Mouse (Mus musculus) stomach, postnatal 0 days (tissue): Measurements from ENCODE around the gene Wdtc1. TPM values are rescaled to one million over a fixed set of nuclear protein-coding genes. Genes with fewer than 3 reads are reported as not detected.

Source experiments
- ATAC-seq: fragments of 200-750 bp; cut with Nextera tagmentation; 2 replicates; pipeline ENCODE4 v1.8.0; 2017; ENCODE audit not compliant: low FRiP score, low TSS enrichment
- DNase-seq: peaks from one replicate; pipeline ENCODE4 v3.0.0-alpha.2; 2016; ENCODE audit warnings: low spot score
- H3K27ac ChIP-seq: fragments of 300-500 bp; sonication (generic); replicated peaks from 2 replicates; pipeline ENCODE4 v1.5.1; 2014; ENCODE audit warnings: mild to moderate bottlenecking, control low read depth
- H3K27me3 ChIP-seq: fragments of 300-500 bp; sonication (generic); 2 replicates; pipeline ENCODE4 v1.6.1; 2014; ENCODE audit warnings: low read length; ENCODE audit not compliant: control insufficient read depth, insufficient read depth
- H3K36me3 ChIP-seq: fragments of 300-500 bp; sonication (generic); 2 replicates; pipeline ENCODE4 v1.6.1; 2014; ENCODE audit warnings: low read length, mixed read lengths; ENCODE audit not compliant: control insufficient read depth, insufficient read depth
- H3K4me1 ChIP-seq: fragments of 300-500 bp; sonication (generic); replicated peaks from 2 replicates; pipeline ENCODE4 v1.6.1; 2014; ENCODE audit warnings: antibody characterized with exemption; ENCODE audit not compliant: control insufficient read depth, insufficient read depth
- H3K4me2 ChIP-seq: fragments of 300-500 bp; sonication (generic); replicated peaks from 2 replicates; pipeline ENCODE4 v1.6.1; 2014; ENCODE audit warnings: low read depth, mild to moderate bottlenecking, control low read depth, moderate library complexity
- H3K4me3 ChIP-seq: fragments of 300-500 bp; sonication (generic); 2 replicates; pipeline ENCODE4 v1.5.1; 2014; ENCODE audit warnings: low read depth, low read length, control low read depth
- H3K9ac ChIP-seq: fragments of 300-500 bp; sonication (generic); 2 replicates; pipeline ENCODE4 v1.6.1; 2014; ENCODE audit warnings: mild to moderate bottlenecking, low read length, control low read depth, mixed read lengths
- H3K9me3 ChIP-seq: fragments of 300-500 bp; sonication (generic); 2 replicates; pipeline ENCODE4 v1.6.1; 2016; ENCODE audit warnings: low read length; ENCODE audit not compliant: control insufficient read depth
- CTCF ChIP-seq: IDR thresholded peaks from 2 replicates; pipeline ENCODE4 v1.5.1; 2016; ENCODE audit warnings: antibody characterized with exemption, low read depth, mild to moderate bottlenecking, moderate library complexity
- EP300 ChIP-seq: optimal IDR thresholded peaks from 2 replicates; pipeline ENCODE3; 2016; ENCODE audit warnings: antibody characterized with exemption
- WGBS: fragments of 180-500 bp; shearing (Covaris S2); extraction: QIAGEN DNeasy Blood & Tissue Kit; methylation state at CpG from one replicate; pipeline ENCODE4 v1.1.7; 2014; 5-methylcytosine and 5-hydroxymethylcytosine counted together
- polyA plus RNA-seq: library from polyadenylated mRNA; unstranded; fragments of >200 nt; fragmentation: Nextera tagmentation; extraction: Ambion mirVana; gene quantifications from 2 replicates; pipeline ENCODE4 v1.2.1, GENCODE M21; 2015

Gene Wdtc1
- polyA plus RNA-seq, 1 experiment from 2014 or later, result 6.2 TPM

DNA sequence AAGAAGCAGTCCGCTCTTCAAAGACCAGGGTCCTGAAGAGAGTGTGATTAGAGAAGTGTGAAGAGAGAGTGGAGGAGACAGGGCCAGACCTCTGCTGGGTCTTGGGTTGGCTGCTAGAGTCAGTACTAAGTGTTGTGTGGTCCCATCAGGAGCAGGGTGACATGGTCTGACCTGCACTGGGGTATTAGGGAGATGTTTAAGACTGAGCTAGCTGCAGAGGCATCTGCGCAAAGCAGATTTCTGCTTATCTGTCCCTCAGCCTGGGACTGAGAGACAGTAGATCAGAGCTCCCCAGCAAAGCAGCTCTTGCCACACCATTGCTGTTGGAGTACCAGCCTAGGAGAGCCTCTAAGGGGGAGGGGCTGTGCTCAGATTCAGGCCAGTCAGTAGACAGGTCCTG, 36.8 kb upstream of the Wdtc1 start:
- TF ChIP-seq CTCF (no peak), EP300 (no peak)
- no peak overlapping the region for H3K4me3 ChIP-seq
- peak overlapping the region; percentile 89 for H3K27ac ChIP-seq
- no peak overlapping the region for H3K4me2 ChIP-seq
- WGBS, result 73% methylated on average over 2 of the region's 2 CpGs
- DNase-seq (no peak), ATAC-seq (no peak)
- H3K9me3 ChIP-seq, result no peaks in the 10 kb centered on the region
- no peaks in the 10 kb centered on the region for H3K27me3 ChIP-seq
- peaks cover 26% of the 10 kb centered on the region for H3K4me1 ChIP-seq
- H3K36me3 ChIP-seq, result peaks cover under 1% of the 10 kb centered on the region; the same call in 1 of the 2 replicates
- no peak overlapping the region for H3K9ac ChIP-seq

GRCm38 (mm10) chr4:133388781-133389552, 35.7 kb upstream of the Wdtc1 start:
- no peak for TF ChIP-seq CTCF
- 65% methylated on average over 16 of the region's 16 CpGs for WGBS

GRCm38 (mm10) chr4:133387053-133387452, 33.8 kb upstream of the Wdtc1 start:
- H3K27ac ChIP-seq, result no peak overlapping the region
- no peak overlapping the region for H3K9ac ChIP-seq
- H3K36me3 ChIP-seq, result peaks cover 3% of the 10 kb centered on the region; the same call in 1 of the 2 replicates
- H3K9me3 ChIP-seq, result no peaks in the 10 kb centered on the region
- no peak for TF ChIP-seq EP300
- TF ChIP-seq CTCF, result no peak
- H3K27me3 ChIP-seq, result no peaks in the 10 kb centered on the region
- H3K4me1 ChIP-seq, result peaks cover 19% of the 10 kb centered on the region
- no peak for ATAC-seq
- H3K4me3 ChIP-seq, result no peak overlapping the region
- H3K4me2 ChIP-seq, result no peak overlapping the region
- DNase-seq, result no peak

More at GRCm38 (mm10) chr4:133388781-133389552, 35.7 kb upstream of the Wdtc1 start:
- peaks cover 3% of the 10 kb centered on the region; the same call in 1 of the 2 replicates for H3K36me3 ChIP-seq
- H3K9me3 ChIP-seq, result no peaks in the 10 kb centered on the region
- ATAC-seq (no peak), DNase-seq (no peak)
- H3K27ac ChIP-seq, result peak overlapping the region; percentile 89
- H3K4me1 ChIP-seq, result peaks cover 19% of the 10 kb centered on the region
- H3K9ac ChIP-seq, result no peak overlapping the region
- no peak overlapping the region for H3K4me3 ChIP-seq
- H3K27me3 ChIP-seq, result no peaks in the 10 kb centered on the region
- no peak overlapping the region for H3K4me2 ChIP-seq

- Histone ChIP-seq H3K36me3 (peaks cover 3% of the 10 kb centered on the region; the same call in 1 of the 2 replicates), H3K4me1 (peaks cover 12% of the 10 kb centered on the region), H3K27me3 (no peaks in the 10 kb centered on the region), H3K9me3 (no peaks in the 10 kb centered on the region), H3K27ac (no peak overlapping the region), H3K4me2 (no peak overlapping the region), H3K9ac (no peak overlapping the region), H3K4me3 (no peak overlapping the region)
- no peak for TF ChIP-seq EP300
- ATAC-seq (no peak), DNase-seq (no peak)
- 70% methylated on average over 7 of the region's 7 CpGs for WGBS
These were observed 32.9 kb upstream of the Wdtc1 start for GRCm38 (mm10) chr4:133386061-133386797.

DNA sequence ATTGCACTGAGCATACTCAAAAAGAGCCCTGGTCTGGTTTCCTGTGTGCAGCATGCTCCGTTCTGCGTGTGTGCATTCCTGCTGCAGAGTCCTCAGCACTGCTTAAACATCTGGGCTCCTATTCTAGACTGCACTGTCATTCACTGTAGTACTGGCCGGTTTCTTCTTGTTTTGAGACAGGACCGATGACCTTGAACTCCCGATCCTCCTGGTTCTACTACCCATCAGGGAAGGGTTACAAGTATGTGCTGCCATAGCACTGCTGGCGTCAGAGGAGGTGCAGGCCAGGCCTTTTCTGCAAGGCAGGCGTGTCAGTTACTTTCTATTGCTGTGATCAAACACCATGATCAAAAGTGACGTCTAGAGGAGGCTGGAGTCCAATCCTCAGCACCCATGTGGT, 27.9 kb upstream of the Wdtc1 start:
- Histone ChIP-seq H3K4me2 (no peak overlapping the region), H3K9me3 (no peaks in the 10 kb centered on the region), H3K36me3 (peaks cover 3% of the 10 kb centered on the region; the same call in 1 of the 2 replicates), H3K27ac (peak overlapping the region; percentile 45; the same call in 1 of the 2 replicates), H3K27me3 (no peaks in the 10 kb centered on the region), H3K4me3 (no peak overlapping the region), H3K9ac (no peak overlapping the region), H3K4me1 (peaks cover 22% of the 10 kb centered on the region)
- TF ChIP-seq CTCF (no peak), EP300 (no peak)
- WGBS, result 55% methylated on average over 8 of the region's 8 CpGs
- no peak for ATAC-seq
- DNase-seq, result no peak

DNA sequence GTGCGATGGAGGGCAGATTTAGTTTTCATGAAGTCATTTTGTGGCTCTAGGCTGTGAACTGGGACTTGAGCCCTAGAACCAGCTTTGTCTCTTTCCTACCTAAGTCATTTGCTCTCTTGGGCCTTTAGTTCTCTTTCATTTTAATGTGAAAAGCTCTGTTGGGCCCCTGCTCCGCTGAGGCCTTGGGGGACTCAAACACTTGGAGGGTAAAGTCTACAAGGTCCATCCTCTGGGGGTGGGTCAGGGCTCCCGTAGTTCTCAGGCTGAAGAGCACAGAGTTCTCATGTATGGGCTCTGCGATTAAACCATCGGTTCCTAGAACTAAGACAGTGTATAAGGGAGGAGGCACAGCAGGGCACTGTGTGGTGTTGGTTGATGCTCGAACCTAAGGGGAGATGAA, 27.3 kb upstream of the Wdtc1 start:
- H3K4me3 ChIP-seq, result no peak overlapping the region
- H3K27ac ChIP-seq, result peak overlapping the region; percentile 49; the same call in 1 of the 2 replicates
- no peaks in the 10 kb centered on the region for H3K9me3 ChIP-seq
- no peak overlapping the region for H3K4me2 ChIP-seq
- TF ChIP-seq EP300 (no peak), CTCF (no peak)
- 61% methylated on average over 6 of the region's 6 CpGs for WGBS
- no peak for DNase-seq
- peaks cover 3% of the 10 kb centered on the region; the same call in 1 of the 2 replicates for H3K36me3 ChIP-seq
- ATAC-seq, result no peak
- H3K9ac ChIP-seq, result no peak overlapping the region
- H3K27me3 ChIP-seq, result no peaks in the 10 kb centered on the region
- peaks cover 22% of the 10 kb centered on the region for H3K4me1 ChIP-seq
